Mouse (Mus musculus): ENCODE data around the gene Epha3.

Gene Epha3

DNA sequence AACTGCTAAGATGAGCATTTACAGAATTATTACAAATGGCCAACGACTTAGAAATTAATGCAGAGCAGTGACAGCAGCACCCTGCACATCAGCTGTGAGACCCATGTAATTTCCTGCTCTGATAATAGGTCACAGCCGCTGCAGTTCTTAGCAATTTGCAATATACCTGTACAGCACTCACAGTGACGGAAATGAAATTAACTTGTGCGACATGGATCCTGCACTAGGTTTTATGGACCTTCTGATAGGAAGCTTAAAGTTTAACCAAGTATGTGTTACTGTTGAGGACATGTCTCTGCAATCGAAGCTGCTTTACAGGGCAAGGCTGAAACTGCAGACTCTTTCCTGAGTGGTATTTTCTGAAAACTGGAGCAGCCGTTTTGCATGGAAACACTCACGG, 80.4 kb downstream of the Epha3 start:
- no peak for DNase-seq (ENCODE audit: low spot score)

DNA sequence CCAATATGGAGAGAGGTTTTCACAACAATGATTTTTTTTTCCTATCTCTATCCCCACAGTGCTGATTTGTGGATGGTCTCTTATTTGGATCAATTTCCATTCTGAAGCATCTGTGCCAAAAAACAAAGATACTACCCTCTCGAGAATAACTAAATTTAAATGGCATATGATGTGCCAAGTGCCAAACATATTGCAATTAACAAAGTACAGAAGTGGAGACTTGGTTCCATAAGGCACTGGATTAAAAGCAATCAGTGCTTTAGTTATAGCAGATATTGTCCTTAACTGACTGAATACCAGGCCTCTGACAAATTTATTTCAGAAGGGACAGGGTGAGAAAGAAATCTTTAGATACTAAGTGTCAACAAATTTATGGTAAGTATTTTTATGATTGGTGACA, 81.9 kb downstream of the Epha3 start:
- DNase-seq (ENCODE audit: low spot score): no peak

DNA sequence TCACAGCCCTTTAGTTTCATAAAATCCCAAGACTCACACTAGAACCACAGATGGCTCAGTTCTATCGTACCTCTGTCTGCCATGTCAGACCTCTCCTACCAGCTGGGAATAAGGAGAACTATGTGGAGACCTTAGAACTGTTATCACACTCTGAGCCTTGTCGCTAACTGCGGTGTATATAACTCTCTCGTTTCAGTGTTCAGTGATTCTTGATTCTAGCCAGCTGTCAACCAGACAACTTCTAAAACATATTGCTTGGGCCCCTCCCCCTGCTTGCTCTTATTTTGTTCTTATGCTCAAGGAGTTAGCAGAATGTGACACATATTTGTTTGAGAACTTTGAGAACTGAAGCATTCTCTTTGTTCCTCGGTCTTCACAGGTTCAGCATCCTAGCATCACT, 83.8 kb downstream of the Epha3 start:
- no peak for DNase-seq (ENCODE audit: low spot score)

DNA sequence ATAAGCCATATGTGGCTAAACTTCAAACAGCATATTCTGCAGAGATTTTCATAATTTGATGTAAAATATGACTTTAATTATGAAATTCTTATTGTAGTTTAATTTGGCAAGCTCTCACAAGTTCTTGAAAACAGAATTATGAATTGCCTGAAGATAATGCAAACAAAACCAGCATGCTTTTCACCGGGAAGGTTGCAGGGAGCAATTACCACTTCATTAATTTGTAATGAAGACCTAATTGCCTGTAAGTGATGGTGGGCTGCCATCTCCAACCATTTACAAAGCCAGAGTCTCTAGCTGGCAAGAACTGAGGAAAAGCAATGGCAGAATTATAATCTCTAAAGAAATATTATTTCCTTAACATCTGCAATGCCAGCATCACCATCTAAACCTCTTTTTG, 86.2 kb downstream of the Epha3 start:
- DNase-seq (ENCODE audit: low spot score): no peak

DNA sequence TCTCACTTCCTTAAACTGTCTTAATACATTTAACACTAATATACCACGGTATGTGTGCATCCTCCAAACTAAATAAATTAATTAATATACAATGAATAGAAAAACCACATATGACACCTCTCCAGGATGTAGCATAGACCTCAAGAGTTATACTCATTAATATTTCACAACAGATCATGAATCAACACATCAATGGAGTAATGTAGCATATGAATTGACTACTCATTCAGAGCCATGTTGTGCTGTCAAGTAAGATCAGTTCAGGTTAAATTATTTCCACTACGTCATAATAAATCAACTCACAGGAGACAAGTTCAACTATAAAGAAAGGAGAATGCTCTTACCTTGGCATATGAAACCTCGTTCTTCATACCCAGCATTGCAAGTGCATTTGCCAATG, 91.4 kb downstream of the Epha3 start:
- no peak for DNase-seq (ENCODE audit: low spot score)

DNA sequence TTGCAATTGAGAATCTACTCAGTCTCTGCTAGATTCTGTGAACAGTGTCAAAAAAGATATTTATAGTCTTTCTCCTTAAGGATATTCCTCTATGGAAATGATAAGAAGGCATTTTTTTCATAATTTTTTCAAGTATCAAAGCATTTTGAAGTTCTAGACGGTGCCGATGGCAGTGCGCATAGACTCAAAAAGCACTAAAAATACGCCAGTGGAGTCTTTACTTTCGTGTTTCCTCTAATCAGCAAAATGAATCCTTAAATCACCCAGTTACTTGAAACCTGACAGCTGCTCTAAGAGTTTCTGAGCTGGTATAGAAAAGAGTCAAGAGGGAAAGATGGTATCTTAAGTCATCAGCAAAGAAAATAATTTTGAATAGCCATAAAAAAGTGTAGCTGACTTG, 96.4 kb downstream of the Epha3 start:
- DNase-seq (ENCODE audit: low spot score): no peak

DNA sequence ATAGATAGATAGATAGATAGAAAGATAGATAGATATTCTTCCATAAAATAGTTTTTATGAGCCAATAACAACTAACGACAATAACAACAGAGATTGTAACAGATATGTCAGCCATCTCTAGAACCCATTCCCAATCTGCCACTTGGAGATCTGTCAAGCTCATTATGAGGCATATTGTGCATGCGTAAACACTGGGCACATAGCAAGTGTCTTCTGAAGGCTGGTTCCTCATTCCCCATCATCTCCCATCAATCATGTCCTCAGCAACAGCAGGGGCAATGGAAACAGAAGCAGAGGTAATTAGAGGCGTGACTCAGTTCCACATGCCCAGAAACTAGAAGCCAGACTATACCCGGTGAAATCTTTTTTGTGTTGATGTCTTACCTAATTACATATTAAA, 102.8 kb downstream of the Epha3 start:
- peak; percentile 16 for DNase-seq (ENCODE audit: low spot score)

DNA sequence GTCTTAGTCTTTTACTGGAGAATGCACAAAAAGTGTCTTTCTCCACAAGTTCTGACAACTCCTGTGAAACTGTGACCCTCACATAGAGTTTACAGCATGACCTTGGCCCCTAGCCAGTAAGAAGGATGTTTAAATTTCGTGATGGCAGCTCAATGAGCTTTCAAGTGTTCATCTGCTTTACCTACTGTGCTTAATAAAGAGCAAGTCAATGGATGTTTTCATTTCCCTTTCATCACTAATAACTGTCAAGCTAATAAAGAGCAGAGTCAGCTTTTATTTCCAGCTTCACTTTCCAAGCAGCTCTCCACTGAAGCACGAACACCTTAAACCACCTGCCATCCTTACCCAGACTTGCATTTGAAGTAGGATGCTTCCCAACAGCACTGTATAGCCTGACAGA, 103.9 kb downstream of the Epha3 start:
- DNase-seq (ENCODE audit: low spot score): no peak

DNA sequence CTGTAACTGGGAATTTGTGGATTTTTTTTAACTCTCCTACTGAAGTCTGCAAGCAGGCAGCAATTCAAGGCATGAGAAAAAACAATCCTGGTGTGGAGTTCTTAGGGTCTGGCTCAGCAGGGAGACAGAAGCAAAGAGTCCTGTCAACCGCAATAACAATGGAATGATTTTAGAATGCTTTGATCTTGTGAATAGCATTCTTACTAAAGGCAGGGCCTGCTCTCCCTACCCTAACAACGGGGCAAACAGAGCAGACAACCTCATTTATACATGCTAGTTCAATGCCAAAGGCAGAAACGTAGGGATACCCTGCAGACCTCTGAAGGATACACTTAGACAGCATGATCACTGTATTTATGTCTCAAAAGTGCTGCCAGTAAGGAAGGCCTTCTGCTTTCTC, 110.9 kb downstream of the Epha3 start:
- peak; percentile 71 for DNase-seq (ENCODE audit: low spot score)

DNA sequence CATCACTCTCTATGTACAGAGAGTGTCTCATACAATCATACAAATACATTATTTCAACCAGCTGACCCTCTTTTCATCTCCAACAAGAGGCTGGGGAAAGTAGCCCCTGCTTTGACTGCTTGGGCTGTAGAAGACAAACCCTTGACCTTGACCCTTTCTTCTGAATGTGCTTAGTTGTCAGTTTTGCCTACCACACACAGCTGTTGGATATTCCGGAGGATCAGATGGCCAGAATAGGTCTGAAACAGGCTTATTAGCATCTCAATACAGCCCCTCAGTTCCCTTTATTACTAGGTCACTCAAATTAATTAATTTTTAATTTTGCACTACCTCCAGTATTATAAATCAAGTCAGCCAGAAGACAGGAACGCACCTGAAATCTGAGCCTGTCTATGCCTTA, 116.2 kb downstream of the Epha3 start:
- peak; percentile 49 for DNase-seq (ENCODE audit: low spot score)

DNA sequence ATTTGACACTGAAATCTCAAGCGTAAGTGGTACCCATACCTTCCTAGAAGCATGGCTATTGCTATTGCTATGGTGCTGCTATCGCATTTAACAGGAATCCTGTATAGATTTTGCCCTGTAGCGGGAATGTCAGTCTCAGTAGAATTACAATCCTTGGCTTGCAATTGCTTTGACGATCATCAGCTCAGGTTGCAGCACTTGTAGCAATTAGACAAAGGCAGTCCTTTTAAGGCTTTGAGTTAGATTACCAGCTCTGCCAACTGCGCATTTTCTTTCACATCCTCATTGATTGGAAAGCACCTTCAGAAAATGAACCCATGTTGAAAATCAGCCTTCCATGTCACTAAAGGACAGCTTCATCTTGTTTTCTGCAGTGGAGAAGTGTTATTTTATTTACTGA, 118.5 kb downstream of the Epha3 start:
- peak; percentile 44 for DNase-seq (ENCODE audit: low spot score)

DNA sequence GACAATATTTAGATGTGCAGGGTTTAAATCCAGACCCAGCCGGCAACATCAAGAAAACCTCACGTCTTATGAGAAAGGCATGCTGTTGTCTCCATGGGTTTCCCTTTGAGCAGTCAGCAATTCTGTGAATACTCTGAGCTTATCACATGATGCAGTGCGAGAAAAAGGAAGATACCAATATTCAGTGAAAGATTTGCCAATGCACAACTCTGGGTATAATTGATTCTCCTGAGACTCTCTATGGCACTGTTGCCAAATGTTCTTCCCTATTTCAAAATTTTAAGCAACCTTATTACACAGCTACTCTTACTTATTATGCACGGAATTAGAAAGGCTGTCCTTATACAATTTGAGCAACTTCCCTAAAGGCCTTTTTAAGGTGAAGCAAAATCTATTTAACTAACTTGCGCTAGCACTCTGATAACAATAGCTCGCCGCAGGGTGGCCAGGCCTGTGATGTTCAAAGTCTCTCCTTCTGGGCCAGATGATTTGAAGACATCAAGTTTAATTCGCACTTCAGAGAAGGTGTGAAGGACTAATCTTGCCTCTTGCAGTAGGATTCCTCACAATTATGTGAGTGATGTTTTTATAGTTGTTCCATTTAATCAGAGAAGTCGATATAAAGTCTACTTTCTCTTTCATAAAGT, 120.6 kb downstream of the Epha3 start:
- no peak for DNase-seq (ENCODE audit: low spot score)

DNA sequence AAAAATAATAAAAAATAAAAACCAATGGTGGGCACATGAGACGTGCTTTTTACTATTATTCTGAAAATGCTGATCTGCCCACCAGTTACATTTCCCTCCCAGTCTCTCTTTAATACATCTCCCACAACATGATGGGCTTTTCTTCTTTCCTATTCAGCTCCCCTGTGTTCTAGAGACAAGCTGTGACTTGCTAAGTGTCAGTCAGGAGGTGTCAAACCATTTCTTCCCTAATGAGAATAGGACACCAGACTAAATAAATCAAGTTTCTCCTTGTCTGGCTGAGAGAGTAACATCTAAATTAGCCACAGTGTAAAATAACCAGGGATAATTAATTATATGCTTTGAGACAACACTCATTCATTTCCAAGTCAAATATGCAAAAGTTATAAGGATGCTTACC, 144.7 kb downstream of the Epha3 start:
- no peak for DNase-seq (ENCODE audit: low spot score)

DNA sequence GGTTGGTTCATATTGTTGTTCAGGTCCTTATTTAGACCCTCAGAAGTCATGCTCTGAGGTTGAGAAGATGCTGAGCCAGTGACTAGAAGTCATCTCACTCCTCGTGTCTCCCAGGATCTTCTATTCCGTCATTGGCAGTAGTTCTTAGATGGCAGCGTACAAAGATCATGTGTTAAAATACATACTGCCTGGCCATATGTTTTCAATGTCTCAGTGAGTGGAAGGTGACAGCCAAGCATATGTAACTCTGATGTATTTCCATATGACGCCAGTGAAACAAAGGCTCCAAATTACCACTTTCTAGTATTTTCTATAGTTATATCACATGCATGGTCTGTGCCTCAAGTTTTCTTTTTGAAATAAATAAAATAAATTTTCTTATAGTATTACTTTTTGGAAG, 146.7 kb downstream of the Epha3 start:
- no peak for DNase-seq (ENCODE audit: low spot score)

DNA sequence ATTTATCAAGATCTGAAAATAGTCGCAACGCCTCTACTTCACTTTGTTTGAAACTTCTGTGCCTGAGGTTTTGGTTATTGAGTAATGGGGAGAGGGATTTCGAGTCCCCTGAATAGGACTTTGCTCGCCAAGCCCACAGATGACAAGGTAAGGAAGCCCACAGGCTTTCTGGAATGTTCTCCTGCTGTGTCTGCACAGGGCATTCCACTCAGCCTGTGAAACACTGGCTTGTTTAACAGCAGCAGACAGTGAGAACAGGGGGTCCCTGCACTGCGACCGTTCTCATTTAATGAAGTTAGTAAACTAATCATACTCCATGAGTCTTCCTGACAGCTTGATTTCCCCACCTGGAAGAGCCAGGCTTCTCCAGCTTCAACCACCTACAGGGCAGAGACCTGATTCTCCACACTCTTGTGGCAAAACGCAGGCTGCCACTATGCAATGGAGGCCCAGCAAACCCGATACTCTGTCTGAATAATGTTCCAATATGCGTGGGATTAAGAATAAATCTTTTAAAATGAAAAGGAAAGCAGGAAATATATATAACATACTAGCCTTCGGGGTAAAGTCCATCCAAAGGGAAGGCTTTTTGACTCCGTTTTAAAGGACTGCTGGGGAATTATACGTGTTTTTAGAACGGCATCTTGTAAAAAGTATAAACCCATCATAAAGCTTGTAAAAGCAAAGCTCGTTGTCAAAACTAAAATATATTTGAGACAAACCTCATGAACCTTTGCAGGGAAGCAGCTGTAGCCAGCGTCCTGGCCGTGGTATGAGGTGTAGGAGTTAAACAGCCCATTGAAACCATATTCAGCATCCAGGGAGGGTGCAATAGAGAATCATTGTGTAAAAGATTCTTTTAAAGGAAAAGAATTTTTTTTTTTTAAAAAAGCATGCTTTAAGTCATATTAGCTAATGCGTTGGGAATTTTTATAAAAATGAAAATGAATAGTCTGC, 156.8 kb downstream of the Epha3 start:
- no peak for DNase-seq (ENCODE audit: low spot score)

DNA sequence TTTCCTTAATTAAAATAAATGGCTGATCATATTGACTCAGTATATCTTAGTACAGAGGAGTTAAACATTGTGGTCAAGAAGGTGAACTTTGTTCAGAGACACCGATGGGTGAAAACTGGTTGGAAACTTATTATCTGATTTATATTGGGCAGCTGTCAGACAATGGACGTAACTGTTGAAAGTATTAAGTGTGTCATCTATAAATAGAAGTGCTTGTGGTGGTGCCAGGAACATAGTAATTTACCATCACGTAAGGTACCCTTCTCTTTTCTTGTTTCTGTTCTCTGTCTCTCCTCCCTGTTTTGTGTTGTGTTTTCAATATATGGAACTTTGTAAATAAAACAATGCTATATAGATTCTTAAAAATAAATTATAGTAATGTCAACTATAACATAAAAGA, 174.6 kb downstream of the Epha3 start:
- DNase-seq (ENCODE audit: low spot score): no peak

DNA sequence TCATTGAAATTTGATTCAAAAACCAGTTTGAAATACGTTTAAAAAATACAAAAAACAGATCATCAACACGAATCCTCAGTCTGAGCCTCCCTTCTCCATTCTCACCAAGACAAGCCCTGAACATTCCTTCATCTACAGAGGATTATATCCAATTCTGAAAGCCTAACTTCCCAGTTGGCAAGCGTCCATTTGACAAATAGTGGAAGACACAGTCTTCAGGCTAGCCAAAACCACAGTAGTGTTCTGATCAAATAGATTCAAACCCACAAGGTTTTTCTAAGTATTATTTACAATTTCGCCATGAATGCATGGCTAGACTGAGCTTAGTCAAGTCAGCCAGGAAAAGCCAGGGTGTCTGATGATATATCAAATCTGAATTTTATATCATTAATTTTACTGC, 179.8 kb downstream of the Epha3 start:
- no peak for DNase-seq (ENCODE audit: low spot score)

DNA sequence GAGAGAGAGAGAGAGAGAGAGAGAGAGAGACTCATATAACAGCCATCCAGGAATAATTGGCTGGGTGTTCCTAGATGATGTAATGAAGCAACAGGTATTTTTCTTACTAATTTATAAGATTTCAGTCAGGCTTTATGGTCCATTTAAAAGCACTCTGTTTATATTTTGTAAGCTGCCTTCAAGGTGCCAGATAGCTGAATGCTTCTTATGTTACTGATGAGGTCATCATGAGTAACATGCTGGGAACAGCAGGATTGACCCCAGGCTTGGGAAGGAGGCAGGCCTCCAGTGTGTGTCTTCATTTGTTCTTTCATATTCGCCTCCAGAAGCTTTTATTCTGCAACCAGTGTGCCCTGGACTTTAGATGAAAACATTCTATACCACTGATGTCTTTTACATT, 189.5 kb downstream of the Epha3 start:
- DNase-seq (ENCODE audit: low spot score): peak; percentile 24

DNA sequence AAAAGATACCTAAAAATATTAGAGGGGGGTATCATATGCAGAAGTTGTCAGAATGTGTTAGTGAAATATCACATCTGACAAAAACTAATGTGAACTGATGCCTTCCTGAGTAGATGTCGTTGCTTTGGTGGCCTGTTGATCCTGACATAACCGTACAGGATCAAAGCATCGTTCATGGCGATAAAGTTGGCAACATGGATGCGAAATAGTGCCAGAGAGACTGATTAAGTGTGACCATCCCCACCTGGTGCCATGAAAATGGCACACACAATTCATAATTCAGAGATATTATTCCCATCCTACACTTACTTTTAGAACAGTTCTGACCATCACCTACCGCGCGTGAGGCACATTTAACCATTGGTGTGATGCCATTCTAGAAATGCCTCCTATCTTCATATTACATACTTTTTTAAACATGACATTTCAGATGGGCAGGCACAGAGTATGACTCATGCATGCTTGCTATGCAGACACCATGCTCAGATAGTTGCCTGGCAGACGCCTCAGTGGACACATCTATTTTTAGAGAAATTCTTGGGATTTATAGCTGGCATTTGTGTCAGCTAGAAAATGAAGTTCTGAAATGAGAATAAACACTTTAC, 190.6 kb downstream of the Epha3 start:
- no peak for DNase-seq (ENCODE audit: low spot score)

DNA sequence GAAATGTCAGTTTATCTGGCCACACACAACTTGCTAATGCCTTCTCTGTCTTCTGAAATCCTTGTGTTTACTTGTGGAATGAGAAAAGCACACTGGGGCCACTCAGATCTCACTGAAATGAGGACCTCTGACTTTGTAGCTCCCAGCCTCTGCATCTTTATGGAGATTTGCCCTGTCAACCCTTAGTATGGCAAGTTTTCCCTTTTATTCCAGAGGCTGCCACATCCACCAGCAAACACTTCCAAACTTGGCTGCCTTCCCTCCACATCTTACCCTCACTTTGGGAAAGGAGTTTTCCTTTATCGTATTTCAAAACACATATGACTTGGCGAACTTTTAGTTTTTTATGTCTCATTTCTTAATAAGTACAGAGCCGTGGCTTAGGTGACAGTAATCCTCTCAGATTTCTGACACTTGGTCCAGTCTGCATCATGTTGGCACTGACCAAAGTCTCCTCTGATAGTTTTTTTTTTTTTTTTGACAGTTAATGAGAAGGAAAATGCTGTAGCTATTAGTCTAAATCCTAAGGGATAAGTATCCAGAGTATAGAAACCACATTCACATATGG, 198.0 kb downstream of the Epha3 start:
- DNase-seq (ENCODE audit: low spot score): no peak

DNA sequence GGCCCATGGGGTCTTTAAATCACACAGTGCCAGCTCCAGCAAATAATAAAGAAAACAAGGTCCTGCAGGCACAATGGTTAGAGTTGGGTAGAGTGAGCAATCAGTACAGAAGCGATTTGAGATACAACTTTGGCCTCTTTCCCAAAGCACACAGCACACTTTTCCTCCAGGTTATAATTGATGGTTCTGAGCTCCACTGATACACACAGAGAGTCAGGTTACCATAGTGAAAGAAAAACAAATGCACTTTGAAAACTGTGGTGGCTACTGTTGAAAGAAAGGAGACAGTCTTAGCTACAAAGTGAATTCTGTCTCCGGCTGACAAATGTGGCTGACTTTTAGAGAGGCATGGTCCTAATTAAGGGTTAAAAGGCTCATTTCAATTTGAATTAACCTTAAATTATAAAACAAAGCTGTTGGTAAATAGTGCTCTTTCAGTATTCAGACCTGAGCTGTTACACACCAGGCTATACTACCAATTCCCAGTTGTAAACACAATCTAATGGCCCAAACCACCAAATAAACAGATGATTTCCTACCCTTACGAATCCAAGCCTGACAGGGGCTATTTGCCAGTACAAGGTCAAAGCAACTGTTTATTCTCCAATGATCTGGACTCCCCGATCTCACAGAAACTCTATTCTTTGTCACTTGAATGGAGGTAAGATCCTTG, 205.5 kb downstream of the Epha3 start:
- DNase-seq (ENCODE audit: low spot score): peak; percentile 40

DNA sequence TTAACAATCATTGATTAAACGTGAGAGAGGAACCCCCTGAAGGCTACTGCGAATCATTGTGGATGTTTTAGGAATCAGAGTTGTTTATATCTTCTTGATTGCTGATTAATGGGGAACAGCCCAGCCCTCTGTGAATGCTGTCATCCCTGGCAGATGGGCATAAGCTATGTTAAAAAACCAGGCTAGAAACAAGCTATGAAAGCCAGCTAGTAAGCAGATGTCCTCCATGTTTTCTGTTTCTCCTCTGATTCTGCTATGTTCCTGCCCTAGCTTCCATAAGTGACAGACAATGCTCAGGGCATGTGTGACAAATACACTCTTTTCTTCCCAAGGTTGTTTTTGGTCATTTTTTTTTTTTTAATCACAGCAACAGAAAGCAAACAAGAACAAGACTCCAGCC, 206.2 kb downstream of the Epha3 start:
- DNase-seq (ENCODE audit: low spot score): no peak

Data from embryo, embryonic 10 days (tissue).